Mouse (Mus musculus) midbrain, embryonic 12.5 days (tissue): ENCODE results near the gene Trip10. TPM values are rescaled to one million over a fixed set of nuclear protein-coding genes. Genes with fewer than 3 reads are reported as not detected.

ENCODE experiments used
- ATAC-seq: fragments of 200-750 bp; cut with Nextera tagmentation; 2 replicates; pipeline ENCODE4 v1.8.0; 2017; ENCODE audit warnings: low read depth, moderate TSS enrichment, moderate library complexity; ENCODE audit not compliant: low FRiP score
- H3K27ac ChIP-seq: fragments of 300-500 bp; sonication (generic); replicated peaks from 2 replicates; pipeline ENCODE4 v1.5.1; 2016; ENCODE audit warnings: mild to moderate bottlenecking
- H3K27me3 ChIP-seq: fragments of 300-500 bp; sonication (generic); 2 replicates; pipeline ENCODE4 v1.6.1; 2016; ENCODE audit warnings: mild to moderate bottlenecking
- H3K36me3 ChIP-seq: fragments of 300-500 bp; sonication (generic); 2 replicates; pipeline ENCODE4 v1.6.1; 2016
- H3K4me1 ChIP-seq: fragments of 300-500 bp; sonication (generic); 2 replicates; pipeline ENCODE4 v1.6.1; 2016
- H3K4me2 ChIP-seq: fragments of 300-500 bp; sonication (generic); replicated peaks from 2 replicates; pipeline ENCODE4 v1.6.1; 2016; ENCODE audit warnings: mild to moderate bottlenecking, moderate library complexity
- H3K4me3 ChIP-seq: fragments of 300-500 bp; sonication (generic); 2 replicates; pipeline ENCODE4 v1.5.1; 2016; ENCODE audit warnings: mild to moderate bottlenecking
- H3K9ac ChIP-seq: fragments of 300-500 bp; sonication (generic); replicated peaks from 2 replicates; pipeline ENCODE4 v1.6.1; 2016; ENCODE audit warnings: mild to moderate bottlenecking, moderate library complexity
- H3K9me3 ChIP-seq: fragments of 300-500 bp; sonication (generic); 2 replicates; pipeline ENCODE4 v1.6.1; 2016; ENCODE audit warnings: mild to moderate bottlenecking
- WGBS: fragments of 180-500 bp; shearing (Covaris S2); methylation state at CpG from one replicate; pipeline ENCODE4 v1.1.7; 2016; 5-methylcytosine and 5-hydroxymethylcytosine counted together
- polyA plus RNA-seq: library from polyadenylated mRNA; unstranded; fragments of >200 nt; fragmentation: Nextera tagmentation; extraction: Ambion mirVana; gene quantifications from 2 replicates; pipeline ENCODE4 v1.2.1, GENCODE M21; 2016

Gene Trip10
- polyA plus RNA-seq, 1 experiment from 2014 or later, result 26.6 TPM

- no peak for ATAC-seq
- no peaks in the 10 kb centered on the region for H3K9me3 ChIP-seq
- no peak overlapping the region for H3K9ac ChIP-seq
- H3K27ac ChIP-seq, result no peak overlapping the region
- H3K4me3 ChIP-seq, result no peak overlapping the region
- H3K36me3 ChIP-seq, result no peaks in the 10 kb centered on the region
- H3K27me3 ChIP-seq, result peaks cover 5% of the 10 kb centered on the region; the same call in 1 of the 2 replicates
- H3K4me2 ChIP-seq, result no peak overlapping the region
- H3K4me1 ChIP-seq, result no peaks in the 10 kb centered on the region
- no CpG with 5 or more reads among the region's 2 CpGs for WGBS
These were observed 21.8 kb upstream of the Trip10 start for GRCm38 (mm10) chr17:57227468-57227867.

- WGBS, result 75% methylated on average over 3 of the region's 3 CpGs
- no peak for ATAC-seq
- no peak within 1 kb of the TSS for H3K4me3 ChIP-seq
- no peaks in the 10 kb centered on the region for H3K4me1 ChIP-seq
- no peaks in the 10 kb centered on the region for H3K36me3 ChIP-seq
- H3K9me3 ChIP-seq, result no peaks in the 10 kb centered on the region
- H3K9ac ChIP-seq, result no peak within 1 kb of the TSS
- no peak within 1 kb of the TSS for H3K27ac ChIP-seq
- peaks cover 5% of the 10 kb centered on the region; the same call in 1 of the 2 replicates for H3K27me3 ChIP-seq
- H3K4me2 ChIP-seq, result no peak within 1 kb of the TSS
These were observed 21.2 kb upstream of the Trip10 start, which contains the start of gene C3 for GRCm38 (mm10) chr17:57228014-57228413. TSS of gene C3 (minus strand) at chr17:57228136.

- Histone ChIP-seq H3K4me1 (no peaks in the 10 kb centered on the region), H3K36me3 (no peaks in the 10 kb centered on the region), H3K27me3 (peaks cover 5% of the 10 kb centered on the region; the same call in 1 of the 2 replicates), H3K27ac (no peak overlapping the region), H3K9me3 (no peaks in the 10 kb centered on the region), H3K9ac (no peak overlapping the region), H3K4me2 (no peak overlapping the region), H3K4me3 (no peak overlapping the region)
- WGBS, result 77% methylated on average over 3 of the region's 3 CpGs
- no peak for ATAC-seq
These were observed 20.4 kb upstream of the Trip10 start for GRCm38 (mm10) chr17:57228873-57229272.

- Histone ChIP-seq H3K4me3 (no peak overlapping the region), H3K9me3 (no peaks in the 10 kb centered on the region), H3K4me2 (no peak overlapping the region), H3K27ac (no peak overlapping the region), H3K36me3 (0 out of 2 replicates have a peak, but pooled peaks cover 6% of the 10 kb centered on the region), H3K4me1 (no peaks in the 10 kb centered on the region), H3K9ac (no peak overlapping the region), H3K27me3 (no peaks in the 10 kb centered on the region)
- WGBS, result 83% methylated on average over 15 of the region's 15 CpGs
- no peak for ATAC-seq
These were observed 19.2 kb upstream of the Trip10 start for GRCm38 (mm10) chr17:57229851-57230727.

- no peak for ATAC-seq
- Histone ChIP-seq H3K9me3 (no peaks in the 10 kb centered on the region), H3K4me2 (no peak overlapping the region), H3K27me3 (no peaks in the 10 kb centered on the region), H3K36me3 (peaks cover 10% of the 10 kb centered on the region), H3K27ac (no peak overlapping the region), H3K4me1 (no peaks in the 10 kb centered on the region), H3K9ac (no peak overlapping the region), H3K4me3 (no peak overlapping the region)
- 61% methylated on average over 6 of the region's 6 CpGs for WGBS
These were observed 18.5 kb upstream of the Trip10 start for GRCm38 (mm10) chr17:57230728-57231125.

- Histone ChIP-seq H3K27ac (no peak overlapping the region), H3K9ac (no peak overlapping the region), H3K27me3 (no peaks in the 10 kb centered on the region), H3K9me3 (no peaks in the 10 kb centered on the region), H3K4me2 (no peak overlapping the region), H3K4me1 (no peaks in the 10 kb centered on the region), H3K36me3 (peaks cover 16% of the 10 kb centered on the region), H3K4me3 (no peak overlapping the region)
- ATAC-seq, result no peak
These were observed 17.9 kb upstream of the Trip10 start for GRCm38 (mm10) chr17:57231321-57231771.

- Histone ChIP-seq H3K27ac (no peak overlapping the region), H3K9ac (no peak overlapping the region), H3K4me1 (no peaks in the 10 kb centered on the region), H3K4me3 (no peak overlapping the region), H3K27me3 (no peaks in the 10 kb centered on the region), H3K4me2 (no peak overlapping the region), H3K36me3 (peaks cover 24% of the 10 kb centered on the region), H3K9me3 (no peaks in the 10 kb centered on the region)
- ATAC-seq, result no peak
- 80% methylated on average over 1 of the region's 1 CpGs for WGBS
These were observed 17.1 kb upstream of the Trip10 start for GRCm38 (mm10) chr17:57232200-57232599.

- 51% methylated on average over 7 of the region's 7 CpGs for WGBS
- Histone ChIP-seq H3K27me3 (no peaks in the 10 kb centered on the region), H3K4me2 (no peak overlapping the region), H3K9ac (no peak overlapping the region), H3K4me1 (no peaks in the 10 kb centered on the region), H3K36me3 (peaks cover 33% of the 10 kb centered on the region), H3K27ac (no peak overlapping the region), H3K4me3 (no peak overlapping the region), H3K9me3 (no peaks in the 10 kb centered on the region)
- no peak for ATAC-seq
These were observed 16.2 kb upstream of the Trip10 start for GRCm38 (mm10) chr17:57233038-57233437.

GRCm38 (mm10) chr17:57234254-57234928, 14.9 kb upstream of the Trip10 start:
- H3K4me1 ChIP-seq, result no peaks in the 10 kb centered on the region
- H3K4me2 ChIP-seq, result no peak overlapping the region
- H3K9me3 ChIP-seq, result no peaks in the 10 kb centered on the region
- H3K9ac ChIP-seq, result no peak overlapping the region
- H3K36me3 ChIP-seq, result peaks cover 34% of the 10 kb centered on the region
- no peaks in the 10 kb centered on the region for H3K27me3 ChIP-seq
- 85% methylated on average over 12 of the region's 12 CpGs for WGBS
- no peak overlapping the region for H3K4me3 ChIP-seq
- no peak for ATAC-seq
- H3K27ac ChIP-seq, result no peak overlapping the region

- H3K4me2 ChIP-seq, result no peak overlapping the region
- H3K4me1 ChIP-seq, result no peaks in the 10 kb centered on the region
- H3K9ac ChIP-seq, result no peak overlapping the region
- peaks cover 34% of the 10 kb centered on the region for H3K36me3 ChIP-seq
- no peaks in the 10 kb centered on the region for H3K9me3 ChIP-seq
- H3K27me3 ChIP-seq, result no peaks in the 10 kb centered on the region
- ATAC-seq, result peak; percentile 20; the same call in 1 of the 2 replicates
- no peak overlapping the region for H3K27ac ChIP-seq
- WGBS, result 94% methylated on average over 5 of the region's 5 CpGs
- no peak overlapping the region for H3K4me3 ChIP-seq
These were observed 13.5 kb upstream of the Trip10 start for GRCm38 (mm10) chr17:57235803-57236202.

- 90% methylated on average over 9 of the region's 9 CpGs for WGBS
- no peak for ATAC-seq
- no peaks in the 10 kb centered on the region for H3K27me3 ChIP-seq
- H3K9ac ChIP-seq, result no peak overlapping the region
- no peaks in the 10 kb centered on the region for H3K9me3 ChIP-seq
- H3K4me3 ChIP-seq, result no peak overlapping the region
- H3K4me1 ChIP-seq, result no peaks in the 10 kb centered on the region
- H3K4me2 ChIP-seq, result no peak overlapping the region
- no peak overlapping the region for H3K27ac ChIP-seq
- H3K36me3 ChIP-seq, result peaks cover 43% of the 10 kb centered on the region
These were observed 12.1 kb upstream of the Trip10 start for GRCm38 (mm10) chr17:57237181-57237580.

GRCm38 (mm10) chr17:57243650-57244370, 5.4 kb upstream of the Trip10 start:
- Histone ChIP-seq H3K9me3 (no peaks in the 10 kb centered on the region), H3K9ac (no peak overlapping the region), H3K4me3 (no peak overlapping the region), H3K36me3 (peaks cover 27% of the 10 kb centered on the region), H3K4me1 (peaks cover 15% of the 10 kb centered on the region), H3K27ac (no peak overlapping the region), H3K4me2 (no peak overlapping the region), H3K27me3 (no peaks in the 10 kb centered on the region)
- ATAC-seq, result no peak
- 72% methylated on average over 10 of the region's 10 CpGs for WGBS
